Mouse (Mus musculus) limb, embryonic 11.5 days (tissue): Measurements from ENCODE around the gene Tdrd6. TPM values are rescaled to one million over a fixed set of nuclear protein-coding genes. Genes with fewer than 3 reads are reported as not detected.

Source experiments
- ATAC-seq: fragments of 200-750 bp; cut with Nextera tagmentation; 2 replicates; pipeline ENCODE4 v1.8.0; 2017; ENCODE audit warnings: low read depth; ENCODE audit not compliant: insufficient number of reproducible peaks, low FRiP score, low TSS enrichment
- DNase-seq: peaks from one replicate; pipeline ENCODE4 v3.0.0-alpha.2; 2015; ENCODE audit warnings: low spot score
- H3K27ac ChIP-seq: fragments of 300-500 bp; sonication (generic); replicated peaks from 2 replicates; pipeline ENCODE4 v1.5.1; 2014; ENCODE audit warnings: low read depth, mild to moderate bottlenecking, low read length
- H3K27me3 ChIP-seq: fragments of 300-500 bp; sonication (generic); 2 replicates; pipeline ENCODE4 v1.6.1; 2014; ENCODE audit warnings: mild to moderate bottlenecking, low read length, mixed read lengths; ENCODE audit not compliant: control insufficient read depth, insufficient read depth
- H3K36me3 ChIP-seq: fragments of 300-500 bp; sonication (generic); 2 replicates; pipeline ENCODE4 v1.6.1; 2014; ENCODE audit warnings: mild to moderate bottlenecking, low read length, moderate library complexity, mixed read lengths; ENCODE audit not compliant: control insufficient read depth, insufficient read depth
- H3K4me1 ChIP-seq: fragments of 300-500 bp; sonication (generic); 2 replicates; pipeline ENCODE4 v1.6.1; 2014; ENCODE audit warnings: low read length, mixed read lengths; ENCODE audit not compliant: control insufficient read depth, insufficient read depth
- H3K4me2 ChIP-seq: fragments of 300-500 bp; sonication (generic); 2 replicates; pipeline ENCODE4 v1.6.1; 2014; ENCODE audit warnings: low read depth, mild to moderate bottlenecking, moderate library complexity; ENCODE audit not compliant: severe bottlenecking
- H3K4me3 ChIP-seq: fragments of 300-500 bp; sonication (generic); 2 replicates; pipeline ENCODE4 v1.5.1; 2014; ENCODE audit warnings: low read depth, low read length
- H3K9ac ChIP-seq: fragments of 300-500 bp; sonication (generic); 2 replicates; pipeline ENCODE4 v1.6.1; 2014; ENCODE audit warnings: mild to moderate bottlenecking, low read length
- H3K9me3 ChIP-seq: fragments of 300-500 bp; sonication (generic); 2 replicates; pipeline ENCODE4 v1.6.1; 2016; ENCODE audit warnings: low read length; ENCODE audit not compliant: control insufficient read depth
- WGBS: fragments of 180-500 bp; shearing (Covaris S2); extraction: QIAGEN DNeasy Blood & Tissue Kit; methylation state at CpG from one replicate; pipeline ENCODE4 v1.1.7; 2014; 5-methylcytosine and 5-hydroxymethylcytosine counted together
- polyA plus RNA-seq: library from polyadenylated mRNA; unstranded; fragments of >200 nt; fragmentation: Nextera tagmentation; extraction: Ambion mirVana; gene quantifications from 2 replicates; pipeline ENCODE4 v1.2.1, GENCODE M21; 2014

The Tdrd6 gene
- polyA plus RNA-seq, 1 experiment from 2014 or later, result 0.51 TPM

DNA sequence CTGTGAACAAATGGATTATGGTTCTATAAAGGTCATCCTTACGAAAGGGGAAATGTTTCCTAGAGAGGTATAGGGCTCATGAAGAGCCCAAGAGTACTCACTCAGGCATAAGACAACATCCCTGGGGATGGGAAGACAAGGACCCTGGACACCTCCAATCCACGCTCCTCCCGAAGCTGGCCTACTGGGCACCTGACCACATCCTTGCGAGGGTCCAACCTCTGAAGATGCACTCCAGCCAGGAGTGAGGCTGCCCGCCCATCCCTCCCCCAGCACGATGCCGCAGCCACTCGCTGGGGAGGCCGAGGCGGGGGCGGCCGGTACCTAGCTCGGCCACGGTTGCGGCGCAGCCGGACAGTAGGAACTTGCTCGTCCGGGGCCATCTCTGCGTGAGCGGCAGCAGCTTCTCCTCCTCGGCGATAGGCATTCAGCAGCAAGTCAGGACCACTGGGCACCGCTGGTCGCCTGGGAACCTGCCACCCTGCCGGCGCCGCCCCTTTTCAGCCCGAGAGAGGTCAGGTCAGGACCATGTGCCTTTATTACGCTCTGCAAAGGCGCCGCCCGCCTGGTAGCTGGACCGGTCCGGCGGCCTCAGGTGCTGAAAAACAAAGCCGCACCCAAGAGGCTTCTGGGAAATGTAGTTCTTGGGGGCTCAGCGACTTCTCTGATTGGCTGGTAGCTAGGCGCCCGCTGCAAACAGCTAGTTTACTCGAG is 36.6 kb upstream of the Tdrd6 start, which contains the start of gene Slc25a27:
Gene Slc25a27 (minus strand): TSS at position 639 of the 714 bp plus-strand sequence.
- Histone ChIP-seq H3K4me3 (peak within 1 kb of the TSS; percentile 78), H3K4me1 (peaks cover 9% of the 10 kb centered on the region; the same call in 1 of the 2 replicates), H3K27me3 (no peaks in the 10 kb centered on the region), H3K9me3 (no peaks in the 10 kb centered on the region), H3K4me2 (peak within 1 kb of the TSS; percentile 84), H3K27ac (no peak within 1 kb of the TSS), H3K36me3 (no peaks in the 10 kb centered on the region), H3K9ac (peak within 1 kb of the TSS; percentile 77)
- WGBS, result under 1% methylated on average over 41 of the region's 41 CpGs
- peak; percentile 92 for DNase-seq
- ATAC-seq, result peak; percentile 97

DNA sequence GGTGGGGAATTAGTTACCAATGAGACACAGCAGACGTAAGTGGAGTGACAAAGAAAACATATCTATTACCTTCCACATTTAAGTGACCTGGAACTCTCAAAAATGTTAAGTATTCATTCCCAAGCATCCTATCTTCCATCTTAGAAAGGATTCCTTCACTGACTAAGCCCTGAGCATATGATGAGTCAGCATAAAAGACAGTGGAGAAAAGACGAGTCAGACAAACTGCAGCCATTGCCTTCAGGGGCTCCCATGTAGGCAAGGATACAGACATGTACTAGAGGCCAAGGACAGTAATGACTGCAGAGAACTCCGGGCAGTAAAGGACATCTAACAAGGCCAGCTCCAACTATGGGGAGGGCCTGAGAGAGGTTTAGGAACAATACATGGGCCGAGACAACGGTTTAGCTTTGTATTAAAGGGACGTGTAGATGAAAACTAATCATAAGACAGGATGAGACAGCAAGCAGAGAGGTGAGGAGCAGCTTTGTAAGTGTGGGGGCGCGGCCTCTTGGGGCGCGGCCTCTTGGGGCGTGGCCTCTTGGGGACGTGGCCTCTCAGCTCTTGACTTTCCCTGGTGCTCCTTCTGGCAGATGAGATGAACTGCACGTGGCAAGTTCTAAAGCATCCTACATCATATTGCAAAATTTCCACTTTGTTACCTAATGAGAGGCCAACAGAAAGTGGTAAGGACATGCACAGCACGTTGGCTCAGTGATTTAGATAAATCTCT is 21.4 kb upstream of the Tdrd6 start:
- Histone ChIP-seq H3K9ac (no peak overlapping the region), H3K36me3 (no peaks in the 10 kb centered on the region), H3K4me1 (no peaks in the 10 kb centered on the region), H3K27ac (no peak overlapping the region), H3K27me3 (no peaks in the 10 kb centered on the region), H3K4me2 (no peak overlapping the region), H3K4me3 (no peak overlapping the region), H3K9me3 (no peaks in the 10 kb centered on the region)
- 71% methylated on average over 14 of the region's 14 CpGs for WGBS
- DNase-seq (no peak), ATAC-seq (no peak; the same call in 1 of the 2 replicates)

GRCm38 (mm10) chr17:43649641-43650436 is 19.7 kb upstream of the Tdrd6 start:
- no peak for ATAC-seq
- H3K4me3 ChIP-seq, result no peak overlapping the region
- H3K27ac ChIP-seq, result no peak overlapping the region
- no peaks in the 10 kb centered on the region for H3K9me3 ChIP-seq
- no peak for DNase-seq
- WGBS, result 90% methylated on average over 10 of the region's 10 CpGs
- H3K27me3 ChIP-seq, result no peaks in the 10 kb centered on the region
- no peaks in the 10 kb centered on the region for H3K4me1 ChIP-seq
- H3K4me2 ChIP-seq, result no peak overlapping the region
- H3K9ac ChIP-seq, result no peak overlapping the region
- no peaks in the 10 kb centered on the region for H3K36me3 ChIP-seq

DNA sequence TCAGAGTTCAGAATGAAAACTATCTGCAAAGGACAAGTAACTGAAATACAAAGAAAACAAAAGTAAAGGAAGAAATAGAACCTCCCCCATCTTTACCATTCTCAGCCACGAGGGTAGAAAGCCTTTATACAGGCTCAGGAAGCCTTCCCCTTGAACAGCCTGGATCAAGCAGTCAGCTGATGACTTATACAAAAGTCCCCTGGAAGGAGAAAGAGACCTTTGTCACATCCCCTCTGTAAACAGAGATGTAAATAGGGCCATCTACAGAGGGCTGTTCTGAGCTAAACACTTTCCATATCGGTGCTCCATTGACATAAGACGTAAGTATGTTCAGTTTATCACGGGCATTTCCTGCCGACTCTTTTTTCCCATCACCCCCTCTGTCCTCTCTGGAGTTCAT is 16.8 kb upstream of the Tdrd6 start:
- no peak for ATAC-seq
- no peaks in the 10 kb centered on the region for H3K4me1 ChIP-seq
- no peak overlapping the region for H3K4me3 ChIP-seq
- WGBS, result 79% methylated on average over 5 of the region's 5 CpGs
- no peaks in the 10 kb centered on the region for H3K9me3 ChIP-seq
- no peaks in the 10 kb centered on the region; the same call in 1 of the 2 replicates for H3K36me3 ChIP-seq
- DNase-seq, result no peak
- H3K27ac ChIP-seq, result no peak overlapping the region
- H3K4me2 ChIP-seq, result no peak overlapping the region
- H3K27me3 ChIP-seq, result no peaks in the 10 kb centered on the region
- H3K9ac ChIP-seq, result no peak overlapping the region

- Histone ChIP-seq H3K9me3 (no peaks in the 10 kb centered on the region), H3K27ac (no peak overlapping the region), H3K27me3 (no peaks in the 10 kb centered on the region), H3K36me3 (no peaks in the 10 kb centered on the region; the same call in 1 of the 2 replicates), H3K4me1 (no peaks in the 10 kb centered on the region), H3K4me3 (no peak overlapping the region), H3K4me2 (no peak overlapping the region), H3K9ac (no peak overlapping the region)
- DNase-seq (no peak), ATAC-seq (no peak)
- WGBS, result 95% methylated on average over 3 of the region's 3 CpGs
Observed at GRCm38 (mm10) chr17:43645136-43645535, 15.0 kb upstream of the Tdrd6 start.

DNA sequence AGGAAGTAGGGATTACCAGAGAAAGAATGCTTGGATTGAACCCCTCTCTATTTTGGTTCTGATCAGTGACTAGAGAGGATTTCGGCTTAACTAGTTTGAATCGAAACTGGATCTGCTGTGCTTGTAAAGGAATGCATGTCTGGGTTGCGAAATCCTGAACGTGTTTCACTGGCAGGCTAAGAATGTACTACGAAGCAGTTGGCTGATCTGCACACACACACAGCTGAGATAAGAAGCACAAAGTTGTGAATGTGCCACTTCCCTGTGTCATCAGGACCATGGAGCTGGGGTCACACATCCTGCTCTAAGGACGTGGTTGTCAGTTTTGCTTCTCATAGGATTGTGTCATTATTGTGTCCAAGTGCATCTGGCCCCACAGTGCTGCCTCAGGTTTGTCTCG is 14.3 kb upstream of the Tdrd6 start:
- Histone ChIP-seq H3K9ac (no peak overlapping the region), H3K36me3 (no peaks in the 10 kb centered on the region; the same call in 1 of the 2 replicates), H3K4me2 (no peak overlapping the region), H3K9me3 (no peaks in the 10 kb centered on the region), H3K27ac (no peak overlapping the region), H3K4me3 (no peak overlapping the region), H3K4me1 (no peaks in the 10 kb centered on the region), H3K27me3 (no peaks in the 10 kb centered on the region)
- DNase-seq, result no peak
- no peak for ATAC-seq
- WGBS, result 88% methylated on average over 7 of the region's 7 CpGs

DNA sequence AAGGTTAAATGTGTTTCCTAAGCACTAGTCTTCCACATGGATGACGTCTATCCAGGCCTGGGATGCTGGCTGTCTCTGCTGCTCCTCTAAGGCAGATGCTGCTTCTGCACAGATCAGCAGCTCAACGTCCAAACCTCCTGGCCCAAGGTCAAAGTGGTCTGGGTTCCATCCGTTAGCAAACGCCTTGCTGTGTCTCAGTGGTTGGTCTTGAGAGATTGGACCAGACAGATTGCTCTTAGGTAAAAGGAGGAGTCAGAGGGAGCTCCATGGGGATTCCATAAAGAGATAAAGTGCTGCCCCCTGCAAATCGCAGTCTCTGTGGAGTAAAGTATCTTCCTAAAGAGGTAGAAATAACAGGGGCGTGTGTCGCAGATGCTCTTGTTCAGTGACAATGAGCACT is 13.1 kb upstream of the Tdrd6 start:
- Histone ChIP-seq H3K4me2 (no peak overlapping the region), H3K27me3 (no peaks in the 10 kb centered on the region), H3K4me1 (no peaks in the 10 kb centered on the region), H3K36me3 (no peaks in the 10 kb centered on the region; the same call in 1 of the 2 replicates), H3K9ac (no peak overlapping the region), H3K9me3 (no peaks in the 10 kb centered on the region), H3K4me3 (no peak overlapping the region), H3K27ac (no peak overlapping the region)
- WGBS, result 83% methylated on average over 7 of the region's 7 CpGs
- DNase-seq, result no peak
- no peak for ATAC-seq

GRCm38 (mm10) chr17:43640825-43641224 is 10.7 kb upstream of the Tdrd6 start:
- Histone ChIP-seq H3K4me3 (no peak overlapping the region), H3K9ac (no peak overlapping the region), H3K4me2 (no peak overlapping the region), H3K4me1 (no peaks in the 10 kb centered on the region), H3K9me3 (no peaks in the 10 kb centered on the region), H3K36me3 (no peaks in the 10 kb centered on the region; the same call in 1 of the 2 replicates), H3K27me3 (no peaks in the 10 kb centered on the region), H3K27ac (no peak overlapping the region)
- DNase-seq (no peak), ATAC-seq (no peak)
- WGBS, result 80% methylated on average over 1 of the region's 1 CpGs
